Mouse (Mus musculus) right cerebral cortex, postnatal 25 days (tissue): ENCODE results near the gene Taf1b.

Experiments
- DNase-seq: peaks from one replicate; pipeline ENCODE4 v3.0.0; 2022

The Taf1b gene

GRCm38 (mm10) chr12:24555976-24556375 is 57.8 kb downstream of the Taf1b start:
- DNase-seq: no peak

DNA sequence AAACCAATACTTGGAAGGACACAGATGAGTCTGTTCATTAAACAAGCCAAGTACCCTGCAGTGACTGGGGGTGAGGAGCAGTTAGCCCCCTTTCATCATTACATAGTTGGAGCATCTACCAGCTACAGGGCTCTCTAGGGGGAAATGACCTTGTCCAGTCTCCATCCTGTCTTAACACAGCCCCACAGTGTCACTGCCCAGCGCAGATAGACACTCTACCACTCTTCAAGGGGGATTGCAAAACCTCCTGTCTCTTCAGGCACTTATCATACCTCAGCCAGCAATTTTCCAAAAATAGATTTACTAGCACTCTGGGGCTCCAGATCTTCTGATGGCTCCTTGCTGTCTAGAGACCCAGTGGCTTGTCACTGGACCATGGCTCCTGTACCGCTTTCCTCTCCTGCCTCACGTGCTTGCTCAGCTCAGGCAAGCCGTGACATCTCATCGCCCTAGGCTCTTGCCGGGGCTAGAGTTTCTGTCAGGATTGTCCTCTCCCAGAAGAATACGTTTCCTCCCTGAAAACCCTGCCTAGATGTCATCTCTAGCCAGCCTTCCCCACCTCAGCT is 65.3 kb downstream of the Taf1b start:
- no peak for DNase-seq

GRCm38 (mm10) chr12:24565311-24565710 is 67.2 kb downstream of the Taf1b start:
- no peak for DNase-seq

- no peak for DNase-seq
Measured at GRCm38 (mm10) chr12:24567606-24568005, 69.4 kb downstream of the Taf1b start.

GRCm38 (mm10) chr12:24571523-24572392 is 73.6 kb downstream of the Taf1b start, which contains the start of gene Grhl1:
TSS of gene Grhl1 (plus strand) at chr12:24572283.
- DNase-seq: peak; percentile 94

- DNase-seq: no peak
Measured at GRCm38 (mm10) chr12:24572421-24573274, 74.5 kb downstream of the Taf1b start.

GRCm38 (mm10) chr12:24573275-24573580 is 75.1 kb downstream of the Taf1b start:
- no peak for DNase-seq

DNA sequence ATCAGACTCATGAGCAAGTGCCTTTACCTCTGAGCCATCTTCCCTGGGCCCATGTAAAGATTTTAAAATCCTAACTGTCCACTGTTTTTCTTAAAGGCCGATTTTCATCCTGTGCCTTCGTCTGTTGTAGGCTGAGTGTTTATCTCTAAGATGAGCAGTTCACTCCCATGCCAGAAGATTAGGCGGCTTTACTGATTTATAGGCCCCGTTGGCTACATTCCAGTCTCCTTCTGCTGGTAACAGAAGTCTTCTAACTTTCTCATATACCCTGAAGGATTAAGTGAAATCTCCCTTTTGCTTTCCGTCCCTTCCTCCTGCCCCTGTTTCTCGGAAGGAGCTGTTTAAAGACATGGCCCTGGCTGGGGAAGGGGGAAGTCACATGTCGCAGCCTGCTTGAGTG is 76.7 kb downstream of the Taf1b start:
- no peak for DNase-seq

GRCm38 (mm10) chr12:24580452-24580851 is 82.3 kb downstream of the Taf1b start:
- DNase-seq: no peak

DNA sequence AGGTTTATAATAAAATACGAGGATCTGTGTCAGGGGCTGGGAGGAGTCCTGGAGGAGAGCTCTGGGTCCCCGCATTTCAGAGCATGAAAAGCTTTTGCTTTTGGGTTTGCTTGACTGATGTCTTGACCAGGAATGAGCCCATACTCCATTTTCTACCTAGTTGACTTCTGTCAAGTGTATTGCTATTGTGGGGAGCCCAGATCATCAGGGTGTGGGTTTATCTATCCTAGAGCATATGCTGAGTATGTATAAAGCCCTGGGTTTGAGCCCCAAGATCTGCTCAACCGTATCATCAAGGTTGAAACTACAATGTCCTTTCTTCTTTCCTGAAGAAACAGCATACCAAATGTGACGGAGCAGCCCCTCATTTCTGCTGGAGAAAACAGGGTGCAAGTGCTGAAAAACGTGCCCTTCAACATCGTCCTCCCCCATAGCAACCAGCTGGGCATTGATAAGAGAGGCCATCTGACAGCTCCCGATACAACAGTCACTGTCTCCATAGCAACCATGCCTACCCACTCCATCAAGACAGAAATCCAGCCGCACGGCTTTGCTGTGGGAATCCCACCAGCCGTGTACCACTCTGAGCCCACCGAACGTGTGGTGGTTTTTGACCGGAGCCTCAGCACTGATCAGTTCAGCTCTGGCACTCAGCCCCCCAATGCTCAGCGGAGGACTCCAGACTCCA is 83.0 kb downstream of the Taf1b start:
- DNase-seq: peak; percentile 41

DNA sequence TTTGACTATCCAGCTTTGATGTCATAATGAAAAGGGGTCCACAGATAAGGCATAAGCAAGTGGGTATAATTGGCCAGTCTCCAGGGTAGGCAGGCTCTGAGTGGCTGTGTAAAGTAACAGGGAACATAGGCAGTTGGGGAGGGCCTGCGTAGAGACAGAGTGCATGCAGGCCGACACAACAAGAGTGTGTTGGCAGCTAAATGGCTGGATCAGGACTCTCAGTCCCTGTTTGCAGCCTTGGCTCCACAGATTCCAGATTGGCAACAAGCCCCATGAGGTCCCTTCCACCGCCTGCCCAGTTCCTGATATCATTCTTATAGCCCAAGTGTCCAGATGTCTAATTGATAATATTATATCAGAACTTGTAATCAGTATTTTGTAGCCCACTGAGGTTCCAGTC is 85.5 kb downstream of the Taf1b start:
- DNase-seq: no peak

DNA sequence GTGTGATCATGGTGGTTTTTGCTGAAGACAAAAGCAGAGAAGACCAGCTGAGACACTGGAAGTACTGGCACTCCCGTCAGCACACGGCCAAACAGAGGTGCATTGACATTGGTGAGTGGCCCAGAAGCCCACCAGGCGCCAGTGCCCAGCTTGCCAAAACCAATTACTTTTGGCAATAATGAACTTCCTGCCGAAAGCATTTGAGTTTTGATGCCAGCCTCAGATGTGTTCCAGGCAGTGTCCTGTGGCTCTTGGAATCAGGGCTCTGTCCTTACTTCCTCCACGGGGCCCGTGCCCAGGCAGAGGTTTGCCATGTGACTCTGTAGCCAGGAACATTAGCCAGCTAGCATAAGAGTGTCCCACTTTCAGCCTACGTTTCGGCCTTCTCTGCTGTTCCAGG is 86.7 kb downstream of the Taf1b start:
- DNase-seq: no peak

GRCm38 (mm10) chr12:24586193-24586592 is 88.0 kb downstream of the Taf1b start:
- DNase-seq: no peak

GRCm38 (mm10) chr12:24590371-24590770 is 92.2 kb downstream of the Taf1b start:
- no peak for DNase-seq

- DNase-seq: no peak
Measured at GRCm38 (mm10) chr12:24592055-24592454, 93.9 kb downstream of the Taf1b start.

DNA sequence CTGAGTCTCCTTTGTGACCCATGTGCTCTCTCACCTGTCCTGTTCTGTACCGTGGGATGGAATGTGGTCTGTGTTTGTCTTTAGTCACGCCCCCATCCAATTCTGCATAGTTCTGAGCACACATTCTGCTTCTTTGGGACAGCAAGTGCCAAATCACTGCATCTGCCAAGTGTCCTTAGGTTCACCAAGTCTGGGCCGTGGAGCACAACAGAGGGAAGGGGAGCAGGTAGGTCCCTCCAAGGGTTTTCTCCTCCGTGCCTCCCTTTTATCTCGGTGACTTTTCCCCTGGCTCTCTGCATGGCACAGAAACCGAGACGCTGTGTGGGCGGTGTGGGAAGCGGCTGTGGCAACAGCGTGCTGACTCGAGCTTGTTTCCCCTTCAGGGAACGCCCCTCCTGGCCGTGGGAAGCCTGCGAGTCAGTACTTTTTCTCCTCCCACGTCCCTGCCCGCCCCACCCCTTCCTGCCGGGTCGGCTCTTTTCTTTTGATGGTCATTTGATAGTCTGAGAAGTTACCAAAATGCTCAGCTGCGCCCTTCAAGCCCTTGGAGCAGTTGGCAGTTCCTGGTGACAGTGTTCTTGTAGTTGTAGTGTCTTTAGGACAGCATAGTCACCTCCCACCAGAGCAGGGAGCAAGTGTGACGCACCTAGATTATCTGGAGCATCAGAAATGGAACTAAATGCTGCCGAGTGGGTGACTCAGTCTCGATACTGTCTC is 95.0 kb downstream of the Taf1b start:
- peak; percentile 55 for DNase-seq

DNA sequence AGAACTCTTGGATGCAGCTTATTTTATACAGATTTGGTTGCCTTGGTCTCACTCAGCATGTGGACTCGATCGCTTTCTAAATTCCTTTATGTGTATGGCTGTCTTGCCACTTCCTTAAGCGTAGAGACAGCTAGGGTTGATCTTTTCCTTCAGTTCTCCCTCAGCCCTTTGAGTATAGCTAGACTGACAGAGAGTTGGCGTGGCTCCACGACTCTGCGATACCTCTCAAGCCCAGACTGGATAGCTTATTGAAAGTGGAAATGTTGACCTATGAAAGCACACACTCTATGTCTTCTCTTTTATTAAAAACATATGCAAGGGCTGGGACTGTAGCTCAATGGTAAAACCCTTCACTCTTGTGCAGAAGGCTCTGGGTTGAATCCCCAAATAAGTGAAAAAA is 99.2 kb downstream of the Taf1b start:
- no peak for DNase-seq

- DNase-seq: no peak
Measured at GRCm38 (mm10) chr12:24599366-24599895, 101.3 kb downstream of the Taf1b start.

- no peak for DNase-seq
Measured at GRCm38 (mm10) chr12:24600074-24600473, 101.9 kb downstream of the Taf1b start.

DNA sequence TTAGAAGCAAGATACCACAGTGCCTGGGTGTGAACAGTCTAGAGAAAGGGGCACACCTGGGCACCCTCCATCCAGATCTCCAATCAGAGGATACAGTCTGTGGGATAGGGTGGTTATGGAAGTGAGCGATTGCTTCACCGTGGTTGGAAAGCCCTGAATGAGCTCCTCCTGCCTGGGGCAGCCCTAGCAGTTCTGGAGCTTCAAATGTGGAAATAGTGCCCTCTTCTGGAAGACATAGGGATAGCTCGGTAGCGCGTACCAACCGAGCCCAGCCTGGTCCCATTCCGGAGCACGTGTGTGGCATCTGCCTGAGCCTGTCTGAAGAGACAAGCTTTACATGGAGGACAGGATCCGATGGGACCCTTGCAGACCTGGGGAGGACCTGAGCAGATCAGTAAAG is 102.6 kb downstream of the Taf1b start:
- DNase-seq: peak; percentile 71

GRCm38 (mm10) chr12:24603266-24603665 is 105.1 kb downstream of the Taf1b start:
- peak; percentile 45 for DNase-seq

- DNase-seq: no peak
Measured at GRCm38 (mm10) chr12:24606166-24606565, 108.0 kb downstream of the Taf1b start.
